Mouse (Mus musculus): ENCODE results near the gene Smurf2. TPM values are rescaled to one million over a fixed set of nuclear protein-coding genes. Genes with fewer than 3 reads are reported as not detected.
A peak's percentile ranks its signal among the peaks of the same experiment; 100 is the strongest.

The Smurf2 gene
- polyA plus RNA-seq, 1 experiment from 2014 or later = 20.0 TPM

- Histone ChIP-seq H3K36me3 (ENCODE audit: insufficient read depth, low read length) (peaks cover 21% of the 10 kb centered on the region; the same call in 1 of the 2 replicates), H3K9ac (replicated peaks; ENCODE audit: low read depth) (no peak overlapping the region), H3K9me3 (ENCODE audit: low read length) (no peaks in the 10 kb centered on the region), H3K27ac (ENCODE audit: low read length) (no peak overlapping the region), H3K4me3 (ENCODE audit: low read depth, low read length) (no peak overlapping the region), H3K4me2 (replicated peaks; ENCODE audit: low read depth, low read length) (no peak overlapping the region), H3K27me3 (replicated peaks; ENCODE audit: insufficient read depth, low read length) (no peaks in the 10 kb centered on the region), H3K4me1 (ENCODE audit: insufficient read depth, low read depth, low read length) (no peaks in the 10 kb centered on the region)
- TF ChIP-seq EP300 (IDR thresholded peaks at IDR 0.05) = no peak
- no peak for TF ChIP-seq CTCF (IDR thresholded peaks at IDR 0.05)
- no peak for ATAC-seq
- WGBS = 84% methylated on average over 9 of the region's 9 CpGs
- DNase-seq (ENCODE audit: low spot score) = peak; percentile 19
Observed at GRCm38 (mm10) chr11:106819595-106819994, 100.9 kb downstream of the Smurf2 start.

- H3K27ac ChIP-seq (ENCODE audit: low read length) = no peak overlapping the region
- WGBS = 36% methylated on average over 9 of the region's 9 CpGs
Observed at GRCm38 (mm10) chr11:106818341-106818740, 102.2 kb downstream of the Smurf2 start.

GRCm38 (mm10) chr11:106817808-106818207 lies 102.7 kb downstream of the Smurf2 start:
- TF ChIP-seq EP300 (IDR thresholded peaks at IDR 0.05) (no peak), CTCF (IDR thresholded peaks at IDR 0.05) (no peak)
- DNase-seq (ENCODE audit: low spot score) = no peak
- WGBS = 79% methylated on average over 6 of the region's 6 CpGs
- no peaks in the 10 kb centered on the region for H3K9me3 ChIP-seq (ENCODE audit: low read length)
- H3K4me1 ChIP-seq (ENCODE audit: insufficient read depth, low read depth, low read length) = no peaks in the 10 kb centered on the region
- no peak overlapping the region for H3K27ac ChIP-seq (ENCODE audit: low read length)
- H3K27me3 ChIP-seq (replicated peaks; ENCODE audit: insufficient read depth, low read length) = no peaks in the 10 kb centered on the region
- no peak overlapping the region for H3K4me3 ChIP-seq (ENCODE audit: low read depth, low read length)
- peaks cover 15% of the 10 kb centered on the region; the same call in 1 of the 2 replicates for H3K36me3 ChIP-seq (ENCODE audit: insufficient read depth, low read length)
- H3K4me2 ChIP-seq (replicated peaks; ENCODE audit: low read depth, low read length) = no peak overlapping the region
- ATAC-seq = no peak
- no peak overlapping the region for H3K9ac ChIP-seq (replicated peaks; ENCODE audit: low read depth)

More at GRCm38 (mm10) chr11:106818341-106818740, 102.2 kb downstream of the Smurf2 start:
- Histone ChIP-seq H3K4me2 (replicated peaks; ENCODE audit: low read depth, low read length) (no peak overlapping the region), H3K9ac (replicated peaks; ENCODE audit: low read depth) (no peak overlapping the region), H3K4me1 (ENCODE audit: insufficient read depth, low read depth, low read length) (no peaks in the 10 kb centered on the region), H3K9me3 (ENCODE audit: low read length) (no peaks in the 10 kb centered on the region), H3K36me3 (ENCODE audit: insufficient read depth, low read length) (peaks cover 15% of the 10 kb centered on the region; the same call in 1 of the 2 replicates), H3K27me3 (replicated peaks; ENCODE audit: insufficient read depth, low read length) (no peaks in the 10 kb centered on the region), H3K4me3 (ENCODE audit: low read depth, low read length) (no peak overlapping the region)
- DNase-seq (ENCODE audit: low spot score) = no peak
- no peak for TF ChIP-seq EP300 (IDR thresholded peaks at IDR 0.05)
- no peak for TF ChIP-seq CTCF (IDR thresholded peaks at IDR 0.05)
- no peak for ATAC-seq

- Histone ChIP-seq H3K4me2 (replicated peaks; ENCODE audit: low read depth, low read length) (no peak overlapping the region), H3K27ac (ENCODE audit: low read length) (no peak overlapping the region), H3K9ac (replicated peaks; ENCODE audit: low read depth) (no peak overlapping the region), H3K9me3 (ENCODE audit: low read length) (no peaks in the 10 kb centered on the region), H3K4me3 (ENCODE audit: low read depth, low read length) (no peak overlapping the region), H3K27me3 (replicated peaks; ENCODE audit: insufficient read depth, low read length) (no peaks in the 10 kb centered on the region), H3K36me3 (ENCODE audit: insufficient read depth, low read length) (peaks cover 13% of the 10 kb centered on the region; the same call in 1 of the 2 replicates), H3K4me1 (ENCODE audit: insufficient read depth, low read depth, low read length) (no peaks in the 10 kb centered on the region)
- ATAC-seq = no peak
- 91% methylated on average over 3 of the region's 3 CpGs for WGBS
- no peak for DNase-seq (ENCODE audit: low spot score)
- TF ChIP-seq CTCF (IDR thresholded peaks at IDR 0.05) (no peak), EP300 (IDR thresholded peaks at IDR 0.05) (no peak)
Observed at GRCm38 (mm10) chr11:106817156-106817555, 103.4 kb downstream of the Smurf2 start.

GRCm38 (mm10) chr11:106816316-106816715 lies 104.2 kb downstream of the Smurf2 start:
- Histone ChIP-seq H3K4me2 (replicated peaks; ENCODE audit: low read depth, low read length) (no peak overlapping the region), H3K9ac (replicated peaks; ENCODE audit: low read depth) (no peak overlapping the region), H3K4me3 (ENCODE audit: low read depth, low read length) (no peak overlapping the region), H3K9me3 (ENCODE audit: low read length) (no peaks in the 10 kb centered on the region), H3K4me1 (ENCODE audit: insufficient read depth, low read depth, low read length) (no peaks in the 10 kb centered on the region), H3K27ac (ENCODE audit: low read length) (no peak overlapping the region), H3K27me3 (replicated peaks; ENCODE audit: insufficient read depth, low read length) (no peaks in the 10 kb centered on the region), H3K36me3 (ENCODE audit: insufficient read depth, low read length) (peaks cover 13% of the 10 kb centered on the region; the same call in 1 of the 2 replicates)
- no peak for ATAC-seq
- WGBS = 75% methylated on average over 7 of the region's 7 CpGs
- no peak for DNase-seq (ENCODE audit: low spot score)
- no peak for TF ChIP-seq EP300 (IDR thresholded peaks at IDR 0.05)
- no peak for TF ChIP-seq CTCF (IDR thresholded peaks at IDR 0.05)

GRCm38 (mm10) chr11:106815761-106816160 lies 104.8 kb downstream of the Smurf2 start:
- TF ChIP-seq CTCF (IDR thresholded peaks at IDR 0.05) = no peak
- TF ChIP-seq EP300 (IDR thresholded peaks at IDR 0.05) = no peak
- ATAC-seq = no peak

GRCm38 (mm10) chr11:106815331-106815730 lies 105.2 kb downstream of the Smurf2 start:
- DNase-seq (ENCODE audit: low spot score) (no peak), ATAC-seq (no peak)
- no peak for TF ChIP-seq CTCF (IDR thresholded peaks at IDR 0.05)
- no peak for TF ChIP-seq EP300 (IDR thresholded peaks at IDR 0.05)
- Histone ChIP-seq H3K36me3 (ENCODE audit: insufficient read depth, low read length) (peaks cover 15% of the 10 kb centered on the region; the same call in 1 of the 2 replicates), H3K27me3 (replicated peaks; ENCODE audit: insufficient read depth, low read length) (no peaks in the 10 kb centered on the region), H3K27ac (ENCODE audit: low read length) (no peak overlapping the region), H3K4me1 (ENCODE audit: insufficient read depth, low read depth, low read length) (no peaks in the 10 kb centered on the region), H3K4me2 (replicated peaks; ENCODE audit: low read depth, low read length) (no peak overlapping the region), H3K9me3 (ENCODE audit: low read length) (no peaks in the 10 kb centered on the region), H3K9ac (replicated peaks; ENCODE audit: low read depth) (no peak overlapping the region), H3K4me3 (ENCODE audit: low read depth, low read length) (no peak overlapping the region)
- WGBS = 87% methylated on average over 2 of the region's 2 CpGs

More at GRCm38 (mm10) chr11:106815761-106816160, 104.8 kb downstream of the Smurf2 start:
- Histone ChIP-seq H3K27me3 (replicated peaks; ENCODE audit: insufficient read depth, low read length) (no peaks in the 10 kb centered on the region), H3K36me3 (ENCODE audit: insufficient read depth, low read length) (peaks cover 13% of the 10 kb centered on the region; the same call in 1 of the 2 replicates), H3K27ac (ENCODE audit: low read length) (no peak overlapping the region), H3K9me3 (ENCODE audit: low read length) (no peaks in the 10 kb centered on the region), H3K9ac (replicated peaks; ENCODE audit: low read depth) (no peak overlapping the region), H3K4me1 (ENCODE audit: insufficient read depth, low read depth, low read length) (no peaks in the 10 kb centered on the region), H3K4me2 (replicated peaks; ENCODE audit: low read depth, low read length) (no peak overlapping the region), H3K4me3 (ENCODE audit: low read depth, low read length) (no peak overlapping the region)
- WGBS = 43% methylated on average over 2 of the region's 2 CpGs
- no peak for DNase-seq (ENCODE audit: low spot score)

All from lung, postnatal 0 days (tissue).